Mouse (Mus musculus) ES-CJ7 (cell line): ENCODE measurements at regions not wholly inside any gene's neighbourhood (a gene's known extent, or its start where the extent isn't known, plus 50 kb on each side); places are given as distances from the start of the nearest gene placed in this dataset.
A peak's percentile ranks its signal among the peaks of the same experiment; 100 is the strongest.

Source experiments
- DNase-seq: peaks from one replicate; pipeline ENCODE4 v3.0.0; 2011; ENCODE audit warnings: low read depth, low spot score

GRCm38 (mm10) chr13:97847561-97847960 is 87.1 kb upstream of the Gm10260 start:
- no peak for DNase-seq

GRCm38 (mm10) chr13:97845148-97845547 is 84.7 kb upstream of the Gm10260 start:
- DNase-seq: peak; percentile 60

- no peak for DNase-seq
Observed at GRCm38 (mm10) chr13:97842801-97843200, 82.4 kb upstream of the Gm10260 start.

- no peak for DNase-seq
Observed at GRCm38 (mm10) chr13:97841503-97841902, 81.1 kb upstream of the Gm10260 start.

GRCm38 (mm10) chr13:97839617-97840308 is 79.3 kb upstream of the Gm10260 start:
- DNase-seq: no peak

GRCm38 (mm10) chr13:97837443-97838000 is 77.1 kb upstream of the Gm10260 start:
- peak; percentile 34 for DNase-seq

GRCm38 (mm10) chr13:97832448-97832847 is 72.0 kb upstream of the Gm10260 start:
- no peak for DNase-seq

GRCm38 (mm10) chr13:97831839-97832238 is 71.4 kb upstream of the Gm10260 start:
- no peak for DNase-seq

- peak; percentile 23 for DNase-seq
Observed at GRCm38 (mm10) chr13:97829558-97829957, 69.1 kb upstream of the Gm10260 start.

- no peak for DNase-seq
Observed at GRCm38 (mm10) chr13:97825801-97826576, 65.6 kb upstream of the Gm10260 start.

GRCm38 (mm10) chr13:97825361-97825760 is 64.9 kb upstream of the Gm10260 start:
- no peak for DNase-seq

- peak; percentile 38 for DNase-seq
Observed at GRCm38 (mm10) chr13:97824071-97824716, 63.8 kb upstream of the Gm10260 start.

- no peak for DNase-seq
Observed at GRCm38 (mm10) chr13:97821630-97822029, 61.2 kb upstream of the Gm10260 start.

- no peak for DNase-seq
Observed at GRCm38 (mm10) chr13:97821011-97821410, 60.6 kb upstream of the Gm10260 start.

- peak; percentile 68 for DNase-seq
Observed at GRCm38 (mm10) chr13:97820401-97820800, 60.0 kb upstream of the Gm10260 start.

GRCm38 (mm10) chr13:97819036-97819435 is 58.6 kb upstream of the Gm10260 start:
- no peak for DNase-seq

GRCm38 (mm10) chr13:97816923-97817322 is 56.5 kb upstream of the Gm10260 start:
- DNase-seq: no peak
